Mouse (Mus musculus): ENCODE measurements around the gene Jak2.

GRCm38 (mm10) chr19:29270226-29270625 lies 18.6 kb downstream of the Jak2 start:
- no peak for TF ChIP-seq CTCF (IDR thresholded peaks at IDR 0.05; ENCODE audit: control insufficient read depth, insufficient read depth, insufficient replicate concordance, low read depth, low read length)
- no peak for TF ChIP-seq POLR2A (IDR thresholded peaks at IDR 0.05; ENCODE audit: control insufficient read depth, low read depth, low read length)

All from testis, adult 2 months (tissue).